Mouse (Mus musculus) WW6 (cell line): Measurements from ENCODE around the gene Gm42417.

Experiments used
- DNase-seq: peaks from one replicate; pipeline ENCODE4 v3.0.0-alpha.2; 2013; ENCODE audit warnings: low read depth, low spot score

Gm42417 gene

GRCm38 (mm10) chr1:36564101-36564500, 24.9 kb upstream of the Gm42417 start:
- DNase-seq: no peak

DNA sequence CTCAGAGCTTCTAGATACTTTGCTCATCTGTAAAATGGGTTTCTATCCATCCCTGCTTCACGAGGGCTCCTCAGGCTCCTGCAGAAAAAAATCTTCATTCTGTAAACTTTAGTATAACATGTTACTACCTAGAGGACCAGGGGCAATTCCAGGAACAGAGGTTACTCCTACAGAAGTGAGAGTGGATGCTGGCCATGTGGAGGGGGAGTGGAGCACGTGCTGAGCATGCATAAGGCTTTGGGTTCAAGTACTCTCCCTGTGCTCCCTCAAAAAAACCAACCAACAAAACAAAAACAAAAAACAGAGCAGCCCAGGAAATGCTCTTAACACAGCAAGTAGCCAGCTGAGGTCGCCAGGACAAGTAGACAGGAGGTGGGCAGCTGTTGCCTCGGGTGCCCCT, 24.4 kb upstream of the Gm42417 start:
- DNase-seq: no peak

- no peak for DNase-seq
Observed at GRCm38 (mm10) chr1:36563197-36563596, 24.0 kb upstream of the Gm42417 start.

- no peak for DNase-seq
Observed at GRCm38 (mm10) chr1:36562388-36562787, 23.2 kb upstream of the Gm42417 start.

GRCm38 (mm10) chr1:36560903-36561302, 21.7 kb upstream of the Gm42417 start:
- DNase-seq: no peak

GRCm38 (mm10) chr1:36559888-36560287, 20.7 kb upstream of the Gm42417 start:
- no peak for DNase-seq

DNA sequence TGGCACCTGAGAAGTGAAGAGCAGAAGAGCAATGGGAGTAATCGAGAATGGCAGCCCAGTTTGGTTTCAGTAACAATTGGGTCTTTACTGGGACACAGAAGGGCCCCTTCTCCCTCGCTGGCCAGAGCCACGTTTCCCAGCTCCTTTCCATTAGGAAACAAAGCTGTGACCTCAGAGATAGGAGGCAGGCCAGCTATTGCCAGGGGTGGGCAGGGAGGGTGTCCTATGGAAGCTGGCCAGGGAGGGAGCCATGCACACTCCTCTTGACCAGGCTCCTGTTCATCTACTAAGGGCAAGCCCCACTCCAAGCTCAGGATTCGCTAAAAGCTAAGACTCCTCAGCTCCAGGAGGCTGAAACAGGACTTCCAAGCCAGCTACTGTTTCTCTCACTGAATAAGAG, 20.0 kb upstream of the Gm42417 start:
- DNase-seq: no peak

- no peak for DNase-seq
Observed at GRCm38 (mm10) chr1:36558031-36558993, 19.1 kb upstream of the Gm42417 start, which contains the start of gene Sema4c. TSS of gene Sema4c (minus strand) at chr1:36558349.

GRCm38 (mm10) chr1:36557457-36558011, 18.3 kb upstream of the Gm42417 start:
- no peak for DNase-seq

- DNase-seq: peak; percentile 79
Observed at GRCm38 (mm10) chr1:36556553-36557456, 17.6 kb upstream of the Gm42417 start.

DNA sequence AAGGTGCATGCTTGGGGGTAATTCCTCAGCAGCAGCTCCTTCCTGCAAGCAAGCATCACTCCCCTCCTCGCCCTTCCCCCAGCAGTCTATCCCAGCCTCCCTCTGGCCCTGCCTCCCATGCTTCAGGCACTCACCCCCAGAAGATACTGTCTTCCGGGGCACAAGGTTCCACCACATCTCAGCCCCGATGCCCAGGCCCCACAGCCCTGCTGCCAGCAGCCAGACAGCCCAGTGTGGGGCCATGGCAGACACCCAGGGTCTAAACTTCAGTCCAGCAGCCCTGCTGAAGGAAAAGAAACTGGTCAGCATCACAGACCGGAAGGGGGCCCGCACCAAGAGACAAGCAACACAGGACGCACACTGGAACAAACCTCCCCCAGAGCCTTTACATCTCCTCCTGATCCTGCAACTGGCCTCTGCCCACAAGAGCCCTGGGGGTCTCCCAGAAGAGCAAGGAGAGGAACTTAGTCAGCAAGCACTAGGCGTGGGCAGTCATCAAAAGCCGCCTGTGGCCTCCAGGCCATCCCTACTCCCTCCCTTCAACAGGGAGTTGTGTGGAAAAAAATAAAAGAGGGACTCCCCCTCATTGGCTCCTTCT, 16.7 kb upstream of the Gm42417 start:
- no peak for DNase-seq

GRCm38 (mm10) chr1:36554633-36555399, 15.6 kb upstream of the Gm42417 start:
- no peak for DNase-seq

DNA sequence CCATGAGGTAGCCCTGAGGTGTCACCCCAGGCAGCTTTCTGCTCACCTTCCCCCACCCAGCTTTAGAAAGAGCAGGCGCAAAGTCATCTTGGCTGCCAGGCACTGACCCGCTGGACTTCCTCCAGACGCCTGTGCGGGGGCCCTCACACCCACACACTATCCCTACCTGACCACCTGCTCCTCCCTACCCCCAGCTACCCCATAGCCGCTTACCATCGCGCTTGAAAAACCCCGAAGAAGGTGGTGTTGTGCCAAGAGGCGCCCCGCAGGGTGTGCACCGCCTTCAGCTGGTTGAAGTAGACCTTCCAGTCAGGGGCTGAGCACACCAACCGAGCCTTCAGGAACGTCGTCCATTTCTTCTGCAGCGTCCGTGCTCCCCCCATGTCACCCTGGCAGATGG, 13.3 kb upstream of the Gm42417 start:
- no peak for DNase-seq

DNA sequence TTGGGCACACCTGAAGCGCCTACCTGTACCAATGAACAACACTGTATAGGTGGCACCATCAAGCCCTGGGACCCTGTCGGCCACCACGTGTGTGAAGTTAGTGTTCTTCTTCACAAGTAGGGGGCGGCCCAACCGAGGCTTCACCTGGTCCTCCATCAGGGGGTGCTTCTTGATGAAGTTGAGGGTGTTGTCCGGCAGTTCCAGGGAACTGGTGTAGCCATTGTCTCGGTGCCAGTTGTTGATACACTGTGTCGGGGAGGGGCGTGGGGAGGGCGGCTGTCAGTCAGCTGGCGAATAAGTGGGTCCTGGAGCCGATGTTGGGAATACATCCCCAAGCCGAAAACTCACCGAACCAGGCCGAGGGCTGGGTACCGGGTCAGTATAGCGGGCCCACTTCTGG, 12.7 kb upstream of the Gm42417 start:
- DNase-seq: no peak

DNA sequence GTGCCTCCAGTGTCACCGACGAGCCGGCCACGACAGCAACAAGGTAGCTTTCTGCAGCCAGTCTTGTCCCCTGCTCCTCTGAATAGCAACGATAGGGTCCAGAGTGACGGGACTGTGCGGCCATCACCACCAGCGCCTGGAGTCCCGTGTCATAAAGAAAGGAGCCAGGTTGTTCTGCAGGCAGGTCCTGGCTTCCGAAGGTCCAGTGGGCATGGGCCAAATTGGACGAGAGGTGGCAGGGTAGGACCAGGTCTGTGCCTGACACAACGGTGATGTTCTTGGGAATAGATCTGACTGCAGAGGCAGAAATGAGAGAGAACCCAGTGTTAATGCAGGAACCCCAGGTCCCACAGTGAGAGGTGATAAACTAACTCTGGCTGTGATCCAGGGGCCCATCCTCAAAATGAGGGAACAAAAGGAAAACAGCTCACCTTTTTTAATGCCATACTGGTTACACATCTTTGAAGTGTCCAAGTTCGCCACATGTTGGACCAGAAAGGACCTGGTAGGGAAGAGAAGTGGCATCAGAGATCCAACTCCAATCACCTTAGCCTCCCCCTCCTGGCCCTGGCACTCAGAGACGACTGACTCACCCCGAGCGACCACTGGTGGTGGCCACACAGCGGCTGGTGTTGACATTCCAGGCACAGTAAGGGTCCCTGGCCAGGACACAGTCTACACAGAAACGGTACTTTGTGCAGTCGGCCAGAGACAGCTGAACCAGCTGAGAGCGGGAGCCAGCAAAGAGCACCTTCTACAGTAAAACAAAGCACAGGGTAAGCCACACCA, 11.0 kb upstream of the Gm42417 start:
- DNase-seq: no peak

- no peak for DNase-seq
Observed at GRCm38 (mm10) chr1:36549491-36549890, 10.3 kb upstream of the Gm42417 start.

GRCm38 (mm10) chr1:36548771-36549170, 9.5 kb upstream of the Gm42417 start:
- DNase-seq: no peak

DNA sequence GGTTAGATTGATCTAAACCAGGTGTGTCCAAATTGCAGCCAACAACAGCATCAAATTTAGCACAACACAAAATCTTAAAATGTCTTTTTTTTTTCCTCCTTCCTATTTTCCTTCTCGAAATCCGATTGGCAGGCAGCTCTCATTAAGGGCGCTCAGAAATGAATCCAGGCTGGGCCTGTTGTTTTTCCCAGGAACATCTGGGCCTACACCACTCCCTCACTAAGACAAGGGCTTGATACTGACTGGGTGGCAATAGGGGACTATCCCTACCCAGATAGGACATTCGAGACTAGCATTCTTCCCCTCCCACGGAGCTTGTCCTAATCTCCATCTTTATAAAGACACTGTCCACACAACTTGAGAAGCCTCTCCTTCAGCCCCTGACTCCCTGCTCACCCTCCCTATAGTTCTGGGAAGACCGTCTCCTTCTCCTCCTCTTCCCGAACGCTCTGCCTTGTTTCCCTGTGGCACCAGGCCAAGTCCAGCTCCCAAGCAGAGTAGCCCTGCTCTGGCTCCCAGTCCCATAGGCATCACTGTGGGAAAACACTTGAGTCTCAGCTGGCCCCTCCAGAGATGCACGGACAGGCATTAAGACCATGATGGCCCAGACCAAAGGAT, 8.9 kb upstream of the Gm42417 start:
- DNase-seq: no peak

- peak; percentile 93 for DNase-seq
Observed at GRCm38 (mm10) chr1:36546888-36547471, 7.8 kb upstream of the Gm42417 start, which contains the start of gene Ankrd39. TSS of gene Ankrd39 (minus strand) at chr1:36547445.
